Mouse (Mus musculus) midbrain, postnatal 0 days (tissue): ENCODE data around the gene Ptpn11. TPM values are rescaled to one million over a fixed set of nuclear protein-coding genes. Genes with fewer than 3 reads are reported as not detected.

Experiments
- ATAC-seq: fragments of 200-750 bp; cut with Nextera tagmentation; 2 replicates; pipeline ENCODE4 v1.8.0; 2017; ENCODE audit warnings: moderate number of reproducible peaks, mild to moderate bottlenecking, moderate TSS enrichment, moderate library complexity; ENCODE audit not compliant: low FRiP score
- DNase-seq: peaks from one replicate; pipeline ENCODE4 v3.0.0-alpha.2; 2015; ENCODE audit warnings: low spot score
- H3K27ac ChIP-seq: fragments of 300-500 bp; sonication (generic); 2 replicates; pipeline ENCODE4 v1.5.1; 2014; ENCODE audit warnings: low read depth, mild to moderate bottlenecking, low read length, mixed read lengths
- H3K27me3 ChIP-seq: fragments of 300-500 bp; sonication (generic); 2 replicates; pipeline ENCODE4 v1.6.1; 2014; ENCODE audit warnings: low read length, control low read depth, mixed read lengths; ENCODE audit not compliant: insufficient read depth
- H3K36me3 ChIP-seq: fragments of 300-500 bp; sonication (generic); 2 replicates; pipeline ENCODE4 v1.6.1; 2014; ENCODE audit warnings: low read length, control low read depth, mixed read lengths; ENCODE audit not compliant: insufficient read depth
- H3K4me1 ChIP-seq: fragments of 300-500 bp; sonication (generic); 2 replicates; pipeline ENCODE4 v1.6.1; 2014; ENCODE audit warnings: mild to moderate bottlenecking, control low read depth, antibody characterized with exemption, low read length, mixed read lengths; ENCODE audit not compliant: insufficient read depth
- H3K4me2 ChIP-seq: fragments of 300-500 bp; sonication (generic); 2 replicates; pipeline ENCODE4 v1.6.1; 2014; ENCODE audit warnings: low read depth, mild to moderate bottlenecking, low read length, mixed read lengths; ENCODE audit not compliant: poor library complexity, severe bottlenecking
- H3K4me3 ChIP-seq: fragments of 300-500 bp; sonication (generic); 2 replicates; pipeline ENCODE4 v1.5.1; 2014; ENCODE audit warnings: low read depth, mild to moderate bottlenecking, low read length, moderate library complexity
- H3K9ac ChIP-seq: fragments of 300-500 bp; sonication (generic); replicated peaks from 2 replicates; pipeline ENCODE4 v1.6.1; 2014; ENCODE audit warnings: mild to moderate bottlenecking, low read length, moderate library complexity, mixed read lengths; ENCODE audit not compliant: poor library complexity, severe bottlenecking
- H3K9me3 ChIP-seq: fragments of 300-500 bp; sonication (generic); 2 replicates; pipeline ENCODE4 v1.6.1; 2016; ENCODE audit warnings: low read length, control low read depth
- CTCF ChIP-seq: IDR thresholded peaks from 2 replicates; pipeline ENCODE4 v1.5.1; 2016; ENCODE audit warnings: antibody characterized with exemption, mild to moderate bottlenecking
- WGBS: fragments of 180-500 bp; shearing (Covaris S2); extraction: QIAGEN DNeasy Blood & Tissue Kit; methylation state at CpG from one replicate; pipeline ENCODE4 v1.1.7; 2014; 5-methylcytosine and 5-hydroxymethylcytosine counted together
- polyA plus RNA-seq: library from polyadenylated mRNA; unstranded; fragments of >200 nt; fragmentation: Nextera tagmentation; extraction: Ambion mirVana; gene quantifications from 2 replicates; pipeline ENCODE4 v1.2.1, GENCODE M21; 2015
- total RNA-seq: library from RNA; depleted of rRNA; stranded (reverse); fragments of >200 nt; gene quantifications from 2 replicates; pipeline ENCODE4 v1.2.3, GENCODE M21; 2014

Gene Ptpn11
- total and polyA plus RNA-seq, 2 experiments from 2014 or later = 24.8 to 54.4 TPM

DNA sequence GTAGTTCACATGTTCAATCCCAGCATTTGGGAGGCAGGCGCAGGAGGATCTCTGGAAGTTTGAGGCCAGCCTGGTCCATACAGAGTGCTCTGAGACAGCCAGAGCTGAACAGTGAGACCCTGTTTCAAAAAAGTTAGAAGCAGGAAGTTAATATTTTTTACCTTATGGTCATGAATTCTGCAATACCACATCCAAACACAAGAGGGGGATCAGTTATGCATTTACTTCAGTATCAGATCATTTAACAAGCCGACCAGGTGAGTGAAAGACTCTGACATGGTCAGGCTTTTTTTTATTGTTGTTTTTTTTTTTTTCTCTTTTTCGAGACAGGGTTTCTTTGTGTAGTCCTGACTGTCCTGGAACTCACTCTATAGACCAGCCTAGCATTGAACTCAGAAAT lies 10.5 kb upstream of the Ptpn11 start:
- H3K36me3 ChIP-seq = peaks cover 9% of the 10 kb centered on the region
- no peak overlapping the region for H3K27ac ChIP-seq
- 50% methylated on average over 3 of the region's 3 CpGs for WGBS
- ATAC-seq = no peak
- no peak overlapping the region for H3K9ac ChIP-seq
- H3K9me3 ChIP-seq = no peaks in the 10 kb centered on the region
- 0 out of 2 replicates have a peak, but pooled peaks cover 4% of the 10 kb centered on the region for H3K27me3 ChIP-seq
- peak; percentile 65 for DNase-seq
- no peak overlapping the region for H3K4me3 ChIP-seq
- no peak overlapping the region for H3K4me2 ChIP-seq
- TF ChIP-seq CTCF = peak; percentile 74
- H3K4me1 ChIP-seq = no peaks in the 10 kb centered on the region

DNA sequence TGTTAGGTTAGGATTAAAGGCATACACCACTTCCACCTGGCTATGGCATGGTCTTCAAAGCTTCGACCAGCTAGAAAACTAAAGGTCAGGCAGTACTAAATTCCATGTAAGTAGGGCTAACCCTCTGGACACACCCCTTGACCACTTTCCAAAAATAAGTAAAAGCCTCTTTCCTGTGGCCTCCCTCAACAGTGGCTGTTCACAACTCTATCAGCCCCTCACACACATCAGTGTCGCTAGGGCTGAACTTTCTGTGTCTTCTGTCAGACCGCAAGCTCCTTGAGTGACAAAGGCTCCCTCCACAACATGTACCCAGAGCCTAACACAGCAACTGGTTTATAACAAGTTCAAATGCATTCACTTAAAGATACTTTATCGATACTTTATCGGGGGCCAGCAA lies 7.2 kb upstream of the Ptpn11 start:
- DNase-seq = no peak
- no peaks in the 10 kb centered on the region for H3K4me1 ChIP-seq
- WGBS = 81% methylated on average over 5 of the region's 5 CpGs

DNA sequence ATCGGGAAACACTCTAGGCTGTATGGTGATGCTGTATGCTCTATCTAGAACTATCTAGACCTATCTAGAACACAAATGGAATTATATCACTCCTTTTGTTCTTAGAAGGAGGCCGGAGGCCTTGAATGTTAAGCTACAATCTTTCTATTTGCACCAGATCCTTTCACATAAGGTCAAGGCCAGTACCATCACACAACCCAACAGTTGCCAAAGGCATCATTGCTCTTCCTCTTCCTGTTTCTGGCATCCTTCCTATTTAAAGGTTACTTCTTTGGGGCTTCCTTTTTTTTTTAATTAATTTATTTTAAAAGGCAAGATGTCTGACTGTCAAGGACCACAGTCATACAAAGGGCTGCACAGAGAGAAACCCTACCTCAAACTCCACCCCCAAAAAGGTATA lies 6.1 kb upstream of the Ptpn11 start:
- ATAC-seq (no peak), DNase-seq (no peak)
- 84% methylated on average over 2 of the region's 2 CpGs for WGBS
- no peak overlapping the region for H3K4me2 ChIP-seq
- H3K9ac ChIP-seq = no peak overlapping the region
- H3K9me3 ChIP-seq = no peaks in the 10 kb centered on the region
- H3K27me3 ChIP-seq = 0 out of 2 replicates have a peak, but pooled peaks cover 4% of the 10 kb centered on the region
- TF ChIP-seq CTCF = no peak
- no peak overlapping the region for H3K27ac ChIP-seq
- H3K4me3 ChIP-seq = no peak overlapping the region
- no peaks in the 10 kb centered on the region for H3K4me1 ChIP-seq
- H3K36me3 ChIP-seq = no peaks in the 10 kb centered on the region

More for the DNA sequence above, 7.2 kb upstream of the Ptpn11 start:
- Histone ChIP-seq H3K27ac (no peak overlapping the region), H3K36me3 (no peaks in the 10 kb centered on the region), H3K9ac (no peak overlapping the region), H3K9me3 (no peaks in the 10 kb centered on the region), H3K27me3 (0 out of 2 replicates have a peak, but pooled peaks cover 4% of the 10 kb centered on the region), H3K4me2 (no peak overlapping the region), H3K4me3 (no peak overlapping the region)
- no peak for ATAC-seq
- TF ChIP-seq CTCF = no peak

DNA sequence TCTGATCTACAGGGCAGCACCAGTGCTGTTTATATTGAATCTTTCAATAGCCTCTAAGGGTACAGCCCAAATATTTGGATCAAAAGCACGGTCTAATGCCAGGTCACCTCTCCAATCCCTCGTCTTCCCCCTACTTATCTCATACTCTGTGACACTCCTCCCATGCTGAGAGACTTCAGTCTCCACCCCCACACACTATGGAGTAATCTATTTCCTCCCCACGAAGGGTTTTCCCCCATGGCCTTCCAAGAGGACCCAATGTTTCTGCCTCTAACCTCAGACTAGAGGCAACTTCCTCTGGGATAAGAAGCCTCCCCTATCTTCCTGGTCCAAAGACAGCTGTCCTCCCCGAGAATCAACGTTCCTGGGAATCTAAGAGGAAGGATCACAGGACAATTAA lies 5.6 kb upstream of the Ptpn11 start:
- H3K4me3 ChIP-seq = no peak overlapping the region
- H3K4me2 ChIP-seq = no peak overlapping the region
- no peaks in the 10 kb centered on the region for H3K36me3 ChIP-seq
- H3K4me1 ChIP-seq = no peaks in the 10 kb centered on the region
- H3K9ac ChIP-seq = no peak overlapping the region
- no peak overlapping the region for H3K27ac ChIP-seq
- no peak for DNase-seq
- no peaks in the 10 kb centered on the region for H3K9me3 ChIP-seq
- ATAC-seq = no peak
- 0 out of 2 replicates have a peak, but pooled peaks cover 4% of the 10 kb centered on the region for H3K27me3 ChIP-seq
- 46% methylated on average over 5 of the region's 5 CpGs for WGBS
- TF ChIP-seq CTCF = no peak

DNA sequence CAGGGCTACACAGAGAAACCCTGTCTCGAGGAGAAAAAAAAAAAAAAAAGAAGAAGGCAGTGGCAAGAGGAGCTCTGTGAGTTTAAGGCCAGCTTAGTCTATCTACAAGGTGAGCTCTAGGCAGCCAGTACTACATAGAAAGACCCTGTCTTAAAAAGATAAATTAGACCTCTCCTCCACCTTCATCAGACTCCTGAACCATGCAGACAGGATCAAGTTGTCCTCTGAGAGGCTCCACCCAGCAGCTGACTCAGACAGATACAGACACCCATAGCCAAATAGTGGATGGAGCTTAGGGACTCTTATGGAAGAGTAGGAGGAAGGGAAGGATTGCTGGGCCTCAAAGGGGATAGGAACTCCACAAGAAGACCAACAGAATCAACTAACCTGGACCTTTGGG lies 3.0 kb upstream of the Ptpn11 start:
- Histone ChIP-seq H3K36me3 (no peaks in the 10 kb centered on the region), H3K4me3 (no peak overlapping the region), H3K27ac (no peak overlapping the region), H3K4me1 (peaks cover 3% of the 10 kb centered on the region; the same call in 1 of the 2 replicates), H3K9ac (no peak overlapping the region), H3K4me2 (no peak overlapping the region), H3K27me3 (0 out of 2 replicates have a peak, but pooled peaks cover 4% of the 10 kb centered on the region), H3K9me3 (no peaks in the 10 kb centered on the region)
- ATAC-seq = no peak
- DNase-seq = no peak
- no peak for TF ChIP-seq CTCF
- WGBS = 22% methylated on average over 1 of the region's 1 CpGs

DNA sequence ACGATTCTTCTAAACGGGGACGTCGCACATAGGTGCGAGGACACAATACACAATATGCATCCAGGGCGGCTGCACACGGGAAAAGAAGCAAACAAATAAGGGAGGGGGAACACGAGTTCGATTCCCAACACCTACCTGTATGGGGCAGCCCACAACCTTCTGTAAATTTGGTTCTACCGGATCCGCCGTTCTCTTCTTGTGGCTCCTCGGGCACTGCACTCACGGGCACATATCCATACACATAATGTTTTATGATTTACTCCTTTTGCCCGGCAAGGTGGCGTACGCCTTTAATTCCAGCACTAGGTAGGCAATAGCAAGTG lies 348 bp upstream of the Ptpn11 start:
- WGBS = 10% methylated on average over 17 of the region's 17 CpGs
- peak; percentile 62 for ATAC-seq
- peak overlapping the region; percentile 81 for H3K4me2 ChIP-seq

More for the DNA sequence above, 348 bp upstream of the Ptpn11 start:
- no peak for TF ChIP-seq CTCF
- Histone ChIP-seq H3K27ac (peak overlapping the region; percentile 84), H3K36me3 (no peaks in the 10 kb centered on the region), H3K9ac (peak overlapping the region; percentile 96), H3K9me3 (no peaks in the 10 kb centered on the region), H3K4me1 (peaks cover 14% of the 10 kb centered on the region; the same call in 1 of the 2 replicates), H3K27me3 (no peaks in the 10 kb centered on the region), H3K4me3 (peak overlapping the region; percentile 95)
- DNase-seq = no peak
